Mouse (Mus musculus): ENCODE results near the gene Gprc5d. TPM values are rescaled to one million over a fixed set of nuclear protein-coding genes. Genes with fewer than 3 reads are reported as not detected.

Gprc5d gene
- polyA plus RNA-seq, 1 experiment from 2014 or later = not detected

DNA sequence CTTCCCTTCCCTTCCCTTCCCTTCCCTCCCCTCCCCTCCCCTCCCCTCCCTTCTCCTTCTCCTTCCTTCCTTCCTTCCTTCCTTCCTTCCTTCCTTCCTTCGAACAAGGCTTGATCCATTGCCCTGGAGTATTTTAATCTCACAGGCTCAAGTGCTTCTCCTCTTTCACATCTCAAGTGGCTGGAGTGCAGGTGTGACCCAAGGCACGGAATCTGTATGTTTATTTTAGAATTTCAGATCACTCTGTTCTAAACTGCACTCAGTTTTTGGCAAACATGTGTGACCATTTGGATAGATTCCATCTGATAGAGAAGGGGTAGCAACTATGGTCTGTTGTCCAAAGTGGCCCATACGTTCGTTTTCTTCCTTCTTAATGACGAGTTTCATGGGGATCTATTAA lies 49.9 kb downstream of the Gprc5d start:
- DNase-seq (ENCODE audit: low spot score) (no peak), ATAC-seq (no peak)
- H3K4me1 ChIP-seq (ENCODE audit: control insufficient read depth, insufficient read depth, low read length) = no peaks in the 10 kb centered on the region; the same call in 1 of the 2 replicates
- no peaks in the 10 kb centered on the region for H3K9me3 ChIP-seq (replicated peaks; ENCODE audit: control insufficient read depth, low read length)
- no peak overlapping the region for H3K4me3 ChIP-seq (ENCODE audit: low read depth, low read length)
- no peaks in the 10 kb centered on the region for H3K36me3 ChIP-seq (ENCODE audit: control insufficient read depth, insufficient read depth, low read length)
- no peak overlapping the region for H3K9ac ChIP-seq (ENCODE audit: low read length)
- no peak overlapping the region for H3K27ac ChIP-seq (ENCODE audit: low read depth, low read length)
- no peak overlapping the region for H3K4me2 ChIP-seq (ENCODE audit: low read length)
- WGBS = 75% methylated on average over 5 of the region's 5 CpGs
- peaks cover 11% of the 10 kb centered on the region; the same call in 1 of the 2 replicates for H3K27me3 ChIP-seq (replicated peaks; ENCODE audit: control insufficient read depth, insufficient read depth, low read length)

GRCm38 (mm10) chr6:135066795-135067445 lies 51.2 kb downstream of the Gprc5d start:
- Histone ChIP-seq H3K36me3 (ENCODE audit: control insufficient read depth, insufficient read depth, low read length) (no peaks in the 10 kb centered on the region), H3K9ac (ENCODE audit: low read length) (no peak overlapping the region), H3K4me1 (ENCODE audit: control insufficient read depth, insufficient read depth, low read length) (no peaks in the 10 kb centered on the region; the same call in 1 of the 2 replicates), H3K27me3 (replicated peaks; ENCODE audit: control insufficient read depth, insufficient read depth, low read length) (peaks cover 11% of the 10 kb centered on the region; the same call in 1 of the 2 replicates), H3K4me3 (ENCODE audit: low read depth, low read length) (no peak overlapping the region), H3K27ac (ENCODE audit: low read depth, low read length) (no peak overlapping the region), H3K9me3 (replicated peaks; ENCODE audit: control insufficient read depth, low read length) (no peaks in the 10 kb centered on the region), H3K4me2 (ENCODE audit: low read length) (no peak overlapping the region)
- 28% methylated on average over 6 of the region's 6 CpGs for WGBS
- no peak for DNase-seq (ENCODE audit: low spot score)
- no peak for ATAC-seq

- H3K27ac ChIP-seq (ENCODE audit: low read depth, low read length) = no peak within 1 kb of the TSS
- peak; percentile 60 for DNase-seq (ENCODE audit: low spot score)
- peak; percentile 61 for ATAC-seq
- peaks cover 11% of the 10 kb centered on the region; the same call in 1 of the 2 replicates for H3K27me3 ChIP-seq (replicated peaks; ENCODE audit: control insufficient read depth, insufficient read depth, low read length)
- under 1% methylated on average over 43 of the region's 44 CpGs for WGBS
- peak within 1 kb of the TSS; percentile 50 for H3K9ac ChIP-seq (ENCODE audit: low read length)
- no peaks in the 10 kb centered on the region for H3K36me3 ChIP-seq (ENCODE audit: control insufficient read depth, insufficient read depth, low read length)
- peak within 1 kb of the TSS; percentile 74 for H3K4me2 ChIP-seq (ENCODE audit: low read length)
- H3K4me3 ChIP-seq (ENCODE audit: low read depth, low read length) = peak within 1 kb of the TSS; percentile 39
- no peaks in the 10 kb centered on the region; the same call in 1 of the 2 replicates for H3K4me1 ChIP-seq (ENCODE audit: control insufficient read depth, insufficient read depth, low read length)
- H3K9me3 ChIP-seq (replicated peaks; ENCODE audit: control insufficient read depth, low read length) = no peaks in the 10 kb centered on the region
These were observed 52.7 kb downstream of the Gprc5d start, which contains the start of gene Gprc5a for GRCm38 (mm10) chr6:135065236-135065957. Gprc5a (plus strand) TSS chr6:135065651.

DNA sequence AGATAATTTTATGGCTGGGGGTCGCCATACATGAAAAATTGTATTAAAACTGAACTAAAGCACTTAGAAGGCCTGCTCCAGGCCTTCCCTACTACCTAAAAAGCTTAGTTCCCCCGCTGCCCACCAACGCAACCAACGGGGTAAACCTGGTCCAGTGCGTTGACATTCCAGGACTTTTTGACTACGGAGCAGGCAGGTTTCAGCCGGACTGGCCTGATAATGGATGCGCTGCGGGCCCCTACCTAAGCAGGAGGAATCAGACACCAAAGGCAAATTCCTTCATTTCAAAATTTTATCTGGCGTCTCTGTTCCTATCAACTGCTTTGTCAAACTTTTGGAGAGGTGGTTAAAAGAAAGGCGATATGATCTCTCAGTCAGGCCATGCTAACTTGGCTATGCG lies 53.5 kb downstream of the Gprc5d start:
- Histone ChIP-seq H3K27me3 (replicated peaks; ENCODE audit: control insufficient read depth, insufficient read depth, low read length) (peaks cover 11% of the 10 kb centered on the region; the same call in 1 of the 2 replicates), H3K4me1 (ENCODE audit: control insufficient read depth, insufficient read depth, low read length) (no peaks in the 10 kb centered on the region; the same call in 1 of the 2 replicates), H3K4me2 (ENCODE audit: low read length) (no peak overlapping the region), H3K9ac (ENCODE audit: low read length) (no peak overlapping the region), H3K36me3 (ENCODE audit: control insufficient read depth, insufficient read depth, low read length) (no peaks in the 10 kb centered on the region), H3K9me3 (replicated peaks; ENCODE audit: control insufficient read depth, low read length) (no peaks in the 10 kb centered on the region), H3K4me3 (ENCODE audit: low read depth, low read length) (no peak overlapping the region), H3K27ac (ENCODE audit: low read depth, low read length) (no peak overlapping the region)
- no peak for ATAC-seq
- DNase-seq (ENCODE audit: low spot score) = no peak
- WGBS = 60% methylated on average over 12 of the region's 12 CpGs

- no peak overlapping the region for H3K27ac ChIP-seq (ENCODE audit: low read depth, low read length)
- DNase-seq (ENCODE audit: low spot score) (no peak), ATAC-seq (no peak)
- H3K4me3 ChIP-seq (ENCODE audit: low read depth, low read length) = no peak overlapping the region
- H3K4me2 ChIP-seq (ENCODE audit: low read length) = no peak overlapping the region
- H3K4me1 ChIP-seq (ENCODE audit: control insufficient read depth, insufficient read depth, low read length) = no peaks in the 10 kb centered on the region; the same call in 1 of the 2 replicates
- peaks cover 11% of the 10 kb centered on the region; the same call in 1 of the 2 replicates for H3K27me3 ChIP-seq (replicated peaks; ENCODE audit: control insufficient read depth, insufficient read depth, low read length)
- 91% methylated on average over 4 of the region's 4 CpGs for WGBS
- H3K36me3 ChIP-seq (ENCODE audit: control insufficient read depth, insufficient read depth, low read length) = no peaks in the 10 kb centered on the region
- H3K9ac ChIP-seq (ENCODE audit: low read length) = no peak overlapping the region
- no peaks in the 10 kb centered on the region for H3K9me3 ChIP-seq (replicated peaks; ENCODE audit: control insufficient read depth, low read length)
These were observed 57.4 kb downstream of the Gprc5d start for GRCm38 (mm10) chr6:135060728-135061127.

Other genes with a start within 250 kb of the Gprc5d start
- gene Gpr19, start 219.7 kb downstream of the Gprc5d start, polyA plus RNA-seq (2014; fragmentation: Nextera tagmentation; extraction: Ambion mirVana) = 42.4 and 46.2 TPM in 2 replicates
- gene Cdkn1b, start 197.9 kb downstream of the Gprc5d start, polyA plus RNA-seq (2014; fragmentation: Nextera tagmentation; extraction: Ambion mirVana) = 58.8 and 63.3 TPM in 2 replicates
- gene Apold1, start 136.6 kb downstream of the Gprc5d start, polyA plus RNA-seq (2014; fragmentation: Nextera tagmentation; extraction: Ambion mirVana) = 3.5 and 4.8 TPM in 2 replicates
- 79.8 and 87.1 TPM in 2 replicates for gene Ddx47, start 106.7 kb downstream of the Gprc5d start, polyA plus RNA-seq (2014; fragmentation: Nextera tagmentation; extraction: Ambion mirVana)
- 0.61 and 0.95 TPM in 2 replicates for gene Gprc5a, start 52.6 kb downstream of the Gprc5d start, polyA plus RNA-seq (2014; fragmentation: Nextera tagmentation; extraction: Ambion mirVana)
- gene Fam234b, start 79.7 kb upstream of the Gprc5d start, polyA plus RNA-seq (2014; fragmentation: Nextera tagmentation; extraction: Ambion mirVana) = 75.5 and 95.1 TPM in 2 replicates
- gene Hebp1, start 79.7 kb upstream of the Gprc5d start, polyA plus RNA-seq (2014; fragmentation: Nextera tagmentation; extraction: Ambion mirVana) = 4.6 and 6.8 TPM in 2 replicates
- 0.31 and 0.55 TPM in 2 replicates for gene Gsg1, start 136.1 kb upstream of the Gprc5d start, polyA plus RNA-seq (2014; fragmentation: Nextera tagmentation; extraction: Ambion mirVana)
- not detected in 2 replicates for gene Pbp2, start 192.1 kb upstream of the Gprc5d start, polyA plus RNA-seq (2014; fragmentation: Nextera tagmentation; extraction: Ambion mirVana)
- 3.4 and 3.5 TPM in 2 replicates for gene Emp1, start 244.3 kb upstream of the Gprc5d start, polyA plus RNA-seq (2014; fragmentation: Nextera tagmentation; extraction: Ambion mirVana)